Mouse (Mus musculus): ENCODE results near the gene Trp53i11. TPM values are rescaled to one million over a fixed set of nuclear protein-coding genes. Genes with fewer than 3 reads are reported as not detected.

Trp53i11 gene
- polyA plus RNA-seq, 1 experiment from 2014 or later, result 32.3 TPM

DNA sequence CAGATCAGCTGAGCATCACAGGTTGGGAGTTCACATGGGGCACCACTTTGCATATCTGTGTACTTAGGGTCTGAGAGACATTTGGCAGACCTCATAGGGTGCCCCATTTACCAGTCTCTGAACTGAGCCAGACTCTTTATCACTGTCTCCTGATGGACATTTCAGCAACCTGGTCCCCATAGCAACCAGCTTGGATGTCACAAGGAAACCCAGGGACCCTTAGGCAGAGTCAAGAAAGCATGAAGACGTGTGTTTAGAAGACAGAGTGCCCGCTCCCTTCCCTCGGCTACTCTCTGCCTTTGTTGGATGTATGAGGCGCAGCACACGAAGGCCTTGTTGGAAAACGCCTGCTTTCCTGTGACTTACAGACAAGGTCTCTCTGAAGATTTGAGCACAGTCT, 21.1 kb upstream of the Trp53i11 start:
- 80% methylated on average over 6 of the region's 6 CpGs for WGBS
- Histone ChIP-seq H3K9me3 (ENCODE audit: control insufficient read depth, low read length) (no peaks in the 10 kb centered on the region), H3K27ac (replicated peaks; ENCODE audit: low read depth, low read length) (no peak overlapping the region), H3K4me2 (ENCODE audit: low read depth, severe bottlenecking) (no peak overlapping the region), H3K4me1 (ENCODE audit: control insufficient read depth, insufficient read depth, low read length) (no peaks in the 10 kb centered on the region), H3K36me3 (ENCODE audit: control insufficient read depth, insufficient read depth, low read length) (no peaks in the 10 kb centered on the region), H3K4me3 (ENCODE audit: low read depth, low read length) (no peak overlapping the region), H3K27me3 (ENCODE audit: control insufficient read depth, insufficient read depth, low read length) (no peaks in the 10 kb centered on the region), H3K9ac (ENCODE audit: low read length) (no peak overlapping the region)
- ATAC-seq (ENCODE audit: insufficient number of reproducible peaks, low FRiP score, low TSS enrichment, low read depth) (no peak), DNase-seq (ENCODE audit: low spot score) (no peak)

DNA sequence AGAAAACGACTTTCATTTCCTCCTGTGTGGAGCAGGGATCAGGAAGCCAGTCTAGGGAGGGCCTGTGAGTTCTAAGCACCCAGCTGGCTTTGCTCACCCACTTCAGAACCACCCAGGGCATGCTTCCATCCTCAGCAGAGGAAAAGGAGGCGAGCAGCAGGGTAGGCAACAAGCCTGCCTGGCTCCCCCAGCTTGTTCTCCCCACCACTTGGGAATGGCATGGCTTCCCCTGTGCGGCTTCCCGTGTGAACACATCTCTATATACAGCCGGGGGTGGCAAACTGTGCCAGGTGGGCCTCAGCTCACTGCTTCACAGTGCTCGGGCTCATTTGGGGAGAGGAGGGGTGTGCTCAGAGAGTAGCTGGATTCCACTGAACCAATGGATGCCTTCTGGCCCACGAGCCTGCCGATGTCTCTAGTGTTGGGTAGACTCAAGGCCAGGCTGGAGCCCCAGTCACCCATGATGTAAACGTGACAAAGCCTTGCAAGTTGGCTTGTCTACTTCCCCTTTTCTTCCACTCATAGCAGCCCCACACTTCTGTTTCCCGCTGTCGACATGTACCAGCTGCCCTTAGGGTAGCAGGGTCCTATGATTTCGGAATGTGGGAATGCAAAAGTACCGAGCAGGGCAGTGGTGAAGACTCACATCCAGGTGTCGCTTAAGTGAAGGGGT, 20.5 kb upstream of the Trp53i11 start:
- ATAC-seq (ENCODE audit: insufficient number of reproducible peaks, low FRiP score, low TSS enrichment, low read depth) (no peak), DNase-seq (ENCODE audit: low spot score) (no peak)
- Histone ChIP-seq H3K4me2 (ENCODE audit: low read depth, severe bottlenecking) (no peak overlapping the region), H3K27ac (replicated peaks; ENCODE audit: low read depth, low read length) (no peak overlapping the region), H3K9ac (ENCODE audit: low read length) (no peak overlapping the region), H3K27me3 (ENCODE audit: control insufficient read depth, insufficient read depth, low read length) (no peaks in the 10 kb centered on the region), H3K4me3 (ENCODE audit: low read depth, low read length) (no peak overlapping the region), H3K9me3 (ENCODE audit: control insufficient read depth, low read length) (no peaks in the 10 kb centered on the region), H3K36me3 (ENCODE audit: control insufficient read depth, insufficient read depth, low read length) (no peaks in the 10 kb centered on the region), H3K4me1 (ENCODE audit: control insufficient read depth, insufficient read depth, low read length) (no peaks in the 10 kb centered on the region)
- WGBS, result 85% methylated on average over 14 of the region's 14 CpGs

GRCm38 (mm10) chr2:93170156-93170844, 17.0 kb upstream of the Trp53i11 start:
- peaks cover 8% of the 10 kb centered on the region; the same call in 1 of the 2 replicates for H3K4me1 ChIP-seq (ENCODE audit: control insufficient read depth, insufficient read depth, low read length)
- H3K9me3 ChIP-seq (ENCODE audit: control insufficient read depth, low read length), result no peaks in the 10 kb centered on the region
- H3K4me3 ChIP-seq (ENCODE audit: low read depth, low read length), result no peak overlapping the region
- no peak overlapping the region for H3K27ac ChIP-seq (replicated peaks; ENCODE audit: low read depth, low read length)
- H3K4me2 ChIP-seq (ENCODE audit: low read depth, severe bottlenecking), result no peak overlapping the region
- no peaks in the 10 kb centered on the region for H3K27me3 ChIP-seq (ENCODE audit: control insufficient read depth, insufficient read depth, low read length)
- no peaks in the 10 kb centered on the region for H3K36me3 ChIP-seq (ENCODE audit: control insufficient read depth, insufficient read depth, low read length)
- 65% methylated on average over 19 of the region's 19 CpGs for WGBS
- no peak overlapping the region for H3K9ac ChIP-seq (ENCODE audit: low read length)
- ATAC-seq (ENCODE audit: insufficient number of reproducible peaks, low FRiP score, low TSS enrichment, low read depth) (no peak), DNase-seq (ENCODE audit: low spot score) (no peak)

DNA sequence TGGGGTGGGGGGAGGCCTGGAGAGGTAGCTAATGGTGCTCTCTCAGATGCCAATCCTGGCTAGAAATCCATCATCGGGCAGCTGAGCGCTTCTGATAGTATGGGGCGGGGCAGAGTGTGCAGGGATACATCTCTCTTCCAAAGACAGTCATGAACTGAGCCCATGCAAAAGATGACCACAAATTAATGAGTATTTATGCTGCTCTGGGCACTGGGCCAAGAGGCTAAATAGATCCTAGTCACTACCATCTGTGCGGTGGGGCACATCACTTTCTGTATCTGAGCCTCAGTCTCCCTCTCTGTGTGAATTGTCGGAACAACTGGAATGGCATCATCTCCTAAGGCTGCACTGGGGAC, 16.5 kb upstream of the Trp53i11 start:
- H3K9me3 ChIP-seq (ENCODE audit: control insufficient read depth, low read length), result no peaks in the 10 kb centered on the region
- peaks cover 12% of the 10 kb centered on the region; the same call in 1 of the 2 replicates for H3K4me1 ChIP-seq (ENCODE audit: control insufficient read depth, insufficient read depth, low read length)
- no peaks in the 10 kb centered on the region for H3K27me3 ChIP-seq (ENCODE audit: control insufficient read depth, insufficient read depth, low read length)
- H3K27ac ChIP-seq (replicated peaks; ENCODE audit: low read depth, low read length), result no peak overlapping the region
- no peaks in the 10 kb centered on the region for H3K36me3 ChIP-seq (ENCODE audit: control insufficient read depth, insufficient read depth, low read length)
- H3K9ac ChIP-seq (ENCODE audit: low read length), result no peak overlapping the region
- no peak overlapping the region for H3K4me2 ChIP-seq (ENCODE audit: low read depth, severe bottlenecking)
- WGBS, result 91% methylated on average over 5 of the region's 5 CpGs
- H3K4me3 ChIP-seq (ENCODE audit: low read depth, low read length), result no peak overlapping the region
- ATAC-seq (ENCODE audit: insufficient number of reproducible peaks, low FRiP score, low TSS enrichment, low read depth) (no peak), DNase-seq (ENCODE audit: low spot score) (no peak)

DNA sequence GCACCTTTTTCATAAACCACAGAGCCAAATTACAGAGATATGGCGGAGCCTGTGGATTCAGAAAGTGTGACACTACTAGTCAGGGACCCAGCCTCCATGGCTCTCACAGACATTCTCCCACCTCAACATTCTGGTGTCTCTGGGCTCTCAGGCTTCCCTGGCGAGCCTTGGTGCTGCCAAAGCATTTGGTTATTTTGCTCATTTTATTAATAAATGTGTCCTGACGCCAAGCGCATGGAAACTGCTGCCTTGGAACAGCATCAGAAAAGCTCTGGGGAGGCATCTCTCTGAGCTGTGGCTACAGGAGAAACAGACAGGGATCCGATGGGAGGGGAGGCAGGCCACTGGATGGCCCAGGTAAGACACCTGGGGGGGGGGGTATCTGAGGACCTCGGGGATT, 15.4 kb upstream of the Trp53i11 start:
- no peak overlapping the region for H3K4me3 ChIP-seq (ENCODE audit: low read depth, low read length)
- peaks cover 22% of the 10 kb centered on the region for H3K4me1 ChIP-seq (ENCODE audit: control insufficient read depth, insufficient read depth, low read length)
- H3K9me3 ChIP-seq (ENCODE audit: control insufficient read depth, low read length), result no peaks in the 10 kb centered on the region
- peaks cover 7% of the 10 kb centered on the region; the same call in 1 of the 2 replicates for H3K27me3 ChIP-seq (ENCODE audit: control insufficient read depth, insufficient read depth, low read length)
- H3K36me3 ChIP-seq (ENCODE audit: control insufficient read depth, insufficient read depth, low read length), result no peaks in the 10 kb centered on the region
- DNase-seq (ENCODE audit: low spot score) (no peak), ATAC-seq (ENCODE audit: insufficient number of reproducible peaks, low FRiP score, low TSS enrichment, low read depth) (no peak)
- no peak overlapping the region for H3K9ac ChIP-seq (ENCODE audit: low read length)
- 83% methylated on average over 6 of the region's 6 CpGs for WGBS
- H3K27ac ChIP-seq (replicated peaks; ENCODE audit: low read depth, low read length), result no peak overlapping the region
- H3K4me2 ChIP-seq (ENCODE audit: low read depth, severe bottlenecking), result no peak overlapping the region

- Histone ChIP-seq H3K4me2 (ENCODE audit: low read depth, severe bottlenecking) (no peak overlapping the region), H3K4me3 (ENCODE audit: low read depth, low read length) (no peak overlapping the region), H3K9me3 (ENCODE audit: control insufficient read depth, low read length) (no peaks in the 10 kb centered on the region), H3K9ac (ENCODE audit: low read length) (no peak overlapping the region), H3K4me1 (ENCODE audit: control insufficient read depth, insufficient read depth, low read length) (peaks cover 27% of the 10 kb centered on the region), H3K27me3 (ENCODE audit: control insufficient read depth, insufficient read depth, low read length) (peaks cover 10% of the 10 kb centered on the region; the same call in 1 of the 2 replicates), H3K36me3 (ENCODE audit: control insufficient read depth, insufficient read depth, low read length) (no peaks in the 10 kb centered on the region), H3K27ac (replicated peaks; ENCODE audit: low read depth, low read length) (no peak overlapping the region)
- ATAC-seq (ENCODE audit: insufficient number of reproducible peaks, low FRiP score, low TSS enrichment, low read depth) (no peak), DNase-seq (ENCODE audit: low spot score) (no peak)
- 44% methylated on average over 5 of the region's 5 CpGs for WGBS
Measured at GRCm38 (mm10) chr2:93172460-93172859, 14.9 kb upstream of the Trp53i11 start.

- 15% methylated on average over 5 of the region's 5 CpGs for WGBS
- peaks cover 30% of the 10 kb centered on the region for H3K4me1 ChIP-seq (ENCODE audit: control insufficient read depth, insufficient read depth, low read length)
- DNase-seq (ENCODE audit: low spot score) (no peak), ATAC-seq (ENCODE audit: insufficient number of reproducible peaks, low FRiP score, low TSS enrichment, low read depth) (no peak)
- H3K27ac ChIP-seq (replicated peaks; ENCODE audit: low read depth, low read length), result no peak overlapping the region
- H3K27me3 ChIP-seq (ENCODE audit: control insufficient read depth, insufficient read depth, low read length), result peaks cover 19% of the 10 kb centered on the region
- no peak overlapping the region for H3K4me3 ChIP-seq (ENCODE audit: low read depth, low read length)
- H3K9ac ChIP-seq (ENCODE audit: low read length), result no peak overlapping the region
- no peaks in the 10 kb centered on the region for H3K9me3 ChIP-seq (ENCODE audit: control insufficient read depth, low read length)
- no peaks in the 10 kb centered on the region for H3K36me3 ChIP-seq (ENCODE audit: control insufficient read depth, insufficient read depth, low read length)
- H3K4me2 ChIP-seq (ENCODE audit: low read depth, severe bottlenecking), result no peak overlapping the region
Measured at GRCm38 (mm10) chr2:93174159-93174558, 13.2 kb upstream of the Trp53i11 start.

GRCm38 (mm10) chr2:93175278-93175677, 12.1 kb upstream of the Trp53i11 start:
- DNase-seq (ENCODE audit: low spot score), result no peak
- peaks cover 27% of the 10 kb centered on the region for H3K27me3 ChIP-seq (ENCODE audit: control insufficient read depth, insufficient read depth, low read length)
- H3K36me3 ChIP-seq (ENCODE audit: control insufficient read depth, insufficient read depth, low read length), result no peaks in the 10 kb centered on the region
- H3K4me3 ChIP-seq (ENCODE audit: low read depth, low read length), result no peak overlapping the region
- H3K9ac ChIP-seq (ENCODE audit: low read length), result no peak overlapping the region
- no peak overlapping the region for H3K4me2 ChIP-seq (ENCODE audit: low read depth, severe bottlenecking)
- 25% methylated on average over 5 of the region's 5 CpGs for WGBS
- H3K27ac ChIP-seq (replicated peaks; ENCODE audit: low read depth, low read length), result no peak overlapping the region; the same call in 1 of the 2 replicates
- H3K4me1 ChIP-seq (ENCODE audit: control insufficient read depth, insufficient read depth, low read length), result peaks cover 37% of the 10 kb centered on the region
- H3K9me3 ChIP-seq (ENCODE audit: control insufficient read depth, low read length), result no peaks in the 10 kb centered on the region
- no peak for ATAC-seq (ENCODE audit: insufficient number of reproducible peaks, low FRiP score, low TSS enrichment, low read depth)
